8 mouse cellular contexts compared by ENCODE assay signal in genomic region chr1:134989372-134989771, GRCm38 (mm10). TPM values are rescaled to one million over a fixed set of nuclear protein-coding genes. Genes with fewer than 3 reads are reported as not detected.
DNase-seq lines count a peak whose midpoint lies in the region; TF ChIP-seq lines count a peak whose summit lies in the region.
"Had no signal": no experiment of that assay in that cellular context is flagged by ENCODE, and none has a peak within 500 bp of the region (broad histone marks: within the 10 kb centered on the region; RNA-seq: fewer than 3 reads in every experiment).

No protein-coding gene starts in this region.

- in situ Hi-C loops in ES-E14 (cut with MboI; ENCODE audit: low sequenced_read_pairs in 2 of 2, unreplicated experiment in 2 of 2) = no loop called here

- peaks cover 0 to 4% of the 10 kb centered on the region in 2 experiments; a peak in 1 of 4 replicates for H3K4me1 ChIP-seq in ES-E14 (ENCODE audit: control insufficient read depth in 2 of 2, insufficient read depth in 2 of 2, low read length in 2 of 2, poor library complexity in 1 of 2)

- no peaks in the 10 kb centered on the region for H3K9me3 ChIP-seq in ES-E14 (ENCODE audit: control insufficient read depth, insufficient read depth, low read depth, low read length)

- H3K36me3 ChIP-seq in ES-E14 (ENCODE audit: control insufficient read depth, insufficient read depth, low read length, poor library complexity, severe bottlenecking) = no peaks in the 10 kb centered on the region

- H3K4me3 ChIP-seq in ES-E14 (ENCODE audit: insufficient read depth in 1 of 2, low read depth in 1 of 2, low read length in 2 of 2, poor library complexity in 1 of 2, severe bottlenecking in 1 of 2) = no peak overlapping the region

- H3K27ac ChIP-seq in ES-E14 (ENCODE audit: insufficient read depth, low read depth, low read length, poor library complexity, severe bottlenecking) = no peak overlapping the region
- H3K27ac ChIP-seq: macrophage had no signal

- H3K9ac ChIP-seq in ES-E14 (ENCODE audit: insufficient read depth, low read depth, low read length, poor library complexity, severe bottlenecking) = no peak overlapping the region

- peak; percentile 75 for DNase-seq in CD4-positive helper T cell, adult 2 months (ENCODE audit: low read depth, low spot score)
- peak; percentile 63 for DNase-seq in ES-E14 (ENCODE audit: low read depth, low spot score)
- DNase-seq in c-Kit-positive CD71-positive TER-119-positive erythroid progenitor cells, embryonic 14.5 days (ENCODE audit: low spot score) = peak; percentile 67
- DNase-seq in frontal cortex, postnatal 36 days (ENCODE audit: low spot score in 2 of 2) = peak; percentile 78 to 90
- peak; percentile 83 for DNase-seq in layer of hippocampus, adult 11-12 months (ENCODE audit: low spot score)
- peak; percentile 89 for DNase-seq in lung, postnatal 10 days
- peak; percentile 24 to 65 for DNase-seq in spleen, adult 18-20 months

TF ChIP-seq in ES-E14, 5 proteins besides CTCF, POLR2A, EP300 and RAD21:
- no peak for TF ChIP-seq ZNF384 (IDR thresholded peaks at IDR 0.05; ENCODE audit: low read depth, low read length)
- peak; percentile 77; the same call in 1 of the 2 replicates for TF ChIP-seq ZC3H11A (IDR thresholded peaks at IDR 0.05; ENCODE audit: borderline replicate concordance, low read depth, low read length)

RNA-seq across cellular contexts. Expression of gene Ube2t, which starts 27.0 kb away (rescaled TPM):
- total RNA-seq in ES-E14 (2012; rRNA removed) = 24.2 and 29.7 TPM in 2 replicates

RNA-seq across cellular contexts. Expression of gene Ppp1r12b, which starts 33.6 kb away (rescaled TPM):
- 5.4 and 7.4 TPM in 2 replicates for total RNA-seq in ES-E14 (2012; rRNA removed)
